Mouse (Mus musculus) spleen, adult 2 months (tissue): ENCODE results near the gene Ina.

Source experiments
- CTCF ChIP-seq: fragments of 200-500 bp; IDR thresholded peaks from 2 replicates; pipeline ENCODE4 v1.5.1; 2011; ENCODE audit warnings: mild to moderate bottlenecking, inconsistent platforms; ENCODE audit not compliant: insufficient read depth, insufficient read length, insufficient replicate concordance; ENCODE audit errors: extremely low read depth
- POLR2A ChIP-seq: fragments of 200-500 bp; IDR thresholded peaks from 2 replicates; pipeline ENCODE4 v1.6.1; 2011; ENCODE audit warnings: low read depth, low read length, inconsistent platforms

- no peak for TF ChIP-seq CTCF
- no peak for TF ChIP-seq POLR2A
Measured at GRCm38 (mm10) chr19:47022709-47023108, 8.2 kb downstream of the Ina start.
